Mouse (Mus musculus) embryo, embryonic 9.5 days (tissue): ENCODE results near the gene Mstn.

ENCODE experiments used
- DNase-seq: peaks from one replicate; pipeline ENCODE4 v3.0.0-alpha.2; 2017; ENCODE audit errors: extremely low spot score

Mstn gene

GRCm38 (mm10) chr1:53061340-53061739, at the start of gene Mstn:
Gene Mstn (plus strand): TSS chr1:53061640.
- DNase-seq: no peak

DNA sequence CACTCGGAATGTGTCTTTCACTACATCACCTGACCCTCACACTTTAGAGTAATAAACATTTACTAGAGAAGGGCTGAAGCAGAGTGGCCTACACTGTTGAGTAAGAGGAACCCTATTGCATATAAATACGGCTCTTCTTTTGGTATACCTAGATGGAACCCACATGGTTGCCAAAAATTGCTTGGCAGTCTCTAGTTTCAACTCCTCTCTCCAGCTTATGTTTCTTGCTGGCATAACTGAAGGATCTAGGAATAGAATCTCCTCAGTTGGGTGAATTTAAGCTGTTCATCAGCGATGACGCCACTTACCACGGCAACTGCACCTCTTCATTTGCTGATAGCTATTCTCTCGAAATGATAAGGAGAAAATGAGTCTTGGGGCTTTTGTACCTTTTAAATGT, 46.7 kb upstream of the Mstn start:
- DNase-seq: no peak

- DNase-seq: no peak
These were observed 45.8 kb upstream of the Mstn start for GRCm38 (mm10) chr1:53015606-53016005.

DNA sequence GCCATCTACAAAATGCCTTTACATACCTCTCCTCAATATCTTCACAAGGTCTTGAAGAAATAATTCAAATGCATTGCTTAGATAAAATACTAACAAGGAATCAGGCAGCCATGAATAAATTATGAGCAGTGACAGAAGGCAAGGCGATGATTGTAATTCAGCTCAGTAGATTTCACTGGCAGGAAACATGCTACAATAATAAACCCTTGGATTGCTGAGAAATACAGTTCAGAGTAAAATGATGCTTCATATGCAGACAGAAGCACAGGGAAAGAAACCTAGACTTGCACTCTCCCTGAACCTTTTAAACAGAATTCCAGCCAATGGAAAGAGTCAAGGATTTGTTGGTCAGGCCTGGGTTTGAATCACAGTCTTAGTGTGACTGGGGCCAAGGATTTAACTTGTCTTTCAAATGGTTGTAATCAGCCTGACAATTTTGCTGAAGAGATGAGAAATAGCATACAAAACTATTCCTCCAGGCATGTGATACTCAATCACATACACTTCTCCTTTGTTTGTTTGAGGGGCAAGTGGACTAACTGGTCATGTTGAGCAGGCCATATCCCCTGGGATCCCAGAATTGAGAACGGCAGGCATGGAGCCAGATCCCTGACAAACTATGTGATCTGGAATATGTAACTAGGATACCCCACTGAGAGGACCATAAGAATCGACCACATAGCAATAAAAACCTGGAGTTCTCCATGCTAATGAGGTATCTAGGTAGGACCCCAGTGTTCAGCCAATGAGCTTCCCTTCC, 42.5 kb upstream of the Mstn start:
- DNase-seq: no peak

- no peak for DNase-seq
These were observed 41.4 kb upstream of the Mstn start, which contains the start of gene 1700019D03Rik for GRCm38 (mm10) chr1:53020079-53020478. Gene 1700019D03Rik (minus strand): TSS chr1:53020179.

DNA sequence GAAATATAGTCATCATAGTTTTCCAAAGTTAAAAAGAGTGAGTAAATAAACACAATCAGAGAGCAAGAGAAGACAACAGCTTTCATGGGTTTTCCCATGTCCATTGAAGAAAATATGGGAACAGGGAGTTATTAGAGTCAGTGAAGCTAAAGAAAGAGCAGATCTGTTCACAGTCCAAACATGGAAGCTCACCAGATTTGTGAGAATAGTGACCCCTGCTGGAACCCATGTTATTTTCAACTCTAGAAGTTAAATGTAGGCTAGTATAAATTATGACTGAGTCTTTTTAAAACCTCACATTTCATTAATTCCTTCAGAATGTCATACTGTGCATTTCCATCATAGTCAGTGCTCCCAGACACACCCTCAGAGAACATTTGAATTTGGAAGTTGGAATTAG, 28.9 kb upstream of the Mstn start:
- DNase-seq: no peak

GRCm38 (mm10) chr1:53037443-53037871, 24.0 kb upstream of the Mstn start:
- no peak for DNase-seq

- DNase-seq: no peak
These were observed 11.5 kb upstream of the Mstn start for GRCm38 (mm10) chr1:53049763-53050427.

DNA sequence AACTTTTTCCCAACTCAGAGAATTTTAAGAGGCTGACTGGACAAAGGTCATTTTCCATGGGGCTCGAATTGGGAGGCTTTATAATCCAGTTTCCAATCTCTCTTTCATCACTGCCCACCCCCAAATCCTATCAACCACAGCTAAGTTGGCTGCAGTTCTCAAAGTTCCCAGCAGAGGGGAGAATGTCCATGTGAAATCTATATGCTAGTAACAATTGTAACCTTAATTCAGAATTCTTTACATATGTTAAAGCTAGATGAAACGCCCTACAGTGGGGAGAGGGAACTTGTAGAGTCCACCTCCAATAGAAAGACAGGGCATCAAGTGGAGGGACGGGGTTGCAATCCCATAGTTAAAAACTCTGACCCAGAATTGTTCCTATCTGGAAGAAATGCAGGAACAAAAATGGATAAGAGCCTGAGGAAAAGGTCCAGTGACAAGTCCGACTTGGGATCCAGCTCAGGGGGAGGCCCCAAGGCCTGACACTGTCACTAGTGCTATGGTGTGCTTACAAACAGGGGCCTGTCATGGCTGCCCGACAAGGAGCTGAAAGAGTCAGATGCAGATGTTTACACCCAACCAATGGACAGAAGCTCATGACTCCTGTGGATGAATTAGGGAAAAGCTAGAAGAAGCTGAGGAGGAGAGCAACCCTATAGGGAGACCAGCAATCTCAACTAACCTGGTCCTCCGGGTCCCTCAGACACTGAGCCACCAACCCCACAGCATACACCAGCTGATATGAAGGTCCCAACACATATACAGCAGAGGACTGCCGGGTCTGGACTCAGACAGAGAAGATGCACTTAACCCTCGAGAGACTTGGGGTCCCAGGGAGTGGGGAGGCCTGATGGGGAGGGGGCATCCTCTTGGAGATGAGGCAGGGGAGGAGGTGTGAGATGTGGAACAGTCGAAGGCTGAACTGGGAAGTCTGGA, 8.1 kb upstream of the Mstn start:
- DNase-seq: peak; percentile 42

DNA sequence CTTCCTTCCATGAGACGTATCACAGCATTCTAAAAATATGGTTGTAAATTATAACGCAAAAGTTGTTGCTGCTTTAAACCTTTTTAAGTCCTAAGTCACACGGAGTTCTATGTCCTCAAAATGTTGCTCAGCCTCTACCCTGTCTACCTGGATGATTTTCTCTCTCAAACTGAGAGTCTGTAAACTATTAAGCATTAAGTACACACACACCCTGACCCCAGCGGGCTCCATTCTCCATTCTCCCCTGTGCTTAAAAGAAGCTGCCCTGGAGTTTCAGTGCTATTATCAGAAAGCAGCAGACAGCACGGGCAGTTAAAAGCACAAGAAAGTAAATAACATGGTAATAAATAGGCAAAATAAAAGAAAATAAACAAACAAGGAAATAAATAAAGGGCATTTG, 2.3 kb upstream of the Mstn start:
- no peak for DNase-seq

- peak; percentile 6 for DNase-seq
These were observed 941 bp upstream of the Mstn start for GRCm38 (mm10) chr1:53060499-53060898.

DNA sequence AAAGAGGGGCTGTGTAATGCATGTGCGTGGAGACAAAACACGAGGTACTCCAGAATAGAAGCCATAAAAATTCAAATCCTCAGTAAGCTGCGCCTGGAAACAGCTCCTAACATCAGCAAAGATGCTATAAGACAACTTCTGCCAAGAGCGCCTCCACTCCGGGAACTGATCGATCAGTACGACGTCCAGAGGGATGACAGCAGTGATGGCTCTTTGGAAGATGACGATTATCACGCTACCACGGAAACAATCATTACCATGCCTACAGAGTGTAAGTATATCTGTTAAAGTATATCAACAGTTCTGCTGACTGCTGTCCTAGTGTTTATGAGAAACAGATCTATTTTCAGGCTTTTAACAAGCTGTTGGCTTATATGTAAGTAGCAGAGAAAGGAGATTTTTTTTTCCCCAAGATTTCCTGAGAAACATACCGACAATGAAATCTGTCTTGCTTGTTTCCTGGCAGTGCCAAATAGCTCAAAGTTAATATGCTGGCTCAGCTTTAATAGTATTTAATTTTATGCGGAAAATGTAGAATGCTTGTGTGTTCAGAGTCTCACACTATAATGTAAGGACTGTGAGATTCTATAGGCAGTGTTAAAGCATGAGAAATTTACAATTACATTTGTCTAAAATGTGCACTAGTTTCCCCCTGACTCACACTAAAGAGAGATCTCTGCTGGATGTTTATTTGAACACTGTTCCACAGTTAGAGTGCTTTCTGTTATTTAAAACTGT, 600 bp downstream of the Mstn start:
- no peak for DNase-seq

- DNase-seq: no peak
These were observed 2.5 kb downstream of the Mstn start for GRCm38 (mm10) chr1:53063921-53064320.

GRCm38 (mm10) chr1:53069726-53070514, 8.5 kb downstream of the Mstn start:
- no peak for DNase-seq

DNA sequence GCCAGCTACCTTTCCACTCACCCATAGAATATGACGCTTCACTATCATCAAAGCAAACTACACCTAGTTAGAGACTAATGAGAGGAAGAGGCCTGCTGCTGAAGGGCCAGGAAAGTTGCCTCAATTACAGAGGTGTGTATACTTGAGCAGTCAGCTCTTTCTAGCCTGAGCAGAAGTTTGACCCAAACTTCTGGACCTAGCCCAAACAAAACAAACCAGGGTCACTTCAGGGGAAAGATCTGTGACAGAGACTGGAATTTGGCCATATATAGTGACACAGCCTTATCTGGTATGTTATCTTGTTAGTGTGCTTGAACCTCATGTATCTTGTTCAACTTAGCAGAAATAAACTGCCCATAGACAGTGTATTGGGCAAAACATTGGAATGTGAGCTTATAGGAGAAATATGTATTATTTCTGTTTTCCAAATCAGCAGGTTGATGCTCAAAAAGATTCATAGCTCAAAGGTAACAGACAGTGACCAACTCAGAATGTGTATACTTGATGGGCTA, 9.3 kb downstream of the Mstn start:
- DNase-seq: no peak

- no peak for DNase-seq
These were observed 15.2 kb downstream of the Mstn start for GRCm38 (mm10) chr1:53076656-53077055.

GRCm38 (mm10) chr1:53079876-53080275, 18.4 kb downstream of the Mstn start:
- DNase-seq: no peak

DNA sequence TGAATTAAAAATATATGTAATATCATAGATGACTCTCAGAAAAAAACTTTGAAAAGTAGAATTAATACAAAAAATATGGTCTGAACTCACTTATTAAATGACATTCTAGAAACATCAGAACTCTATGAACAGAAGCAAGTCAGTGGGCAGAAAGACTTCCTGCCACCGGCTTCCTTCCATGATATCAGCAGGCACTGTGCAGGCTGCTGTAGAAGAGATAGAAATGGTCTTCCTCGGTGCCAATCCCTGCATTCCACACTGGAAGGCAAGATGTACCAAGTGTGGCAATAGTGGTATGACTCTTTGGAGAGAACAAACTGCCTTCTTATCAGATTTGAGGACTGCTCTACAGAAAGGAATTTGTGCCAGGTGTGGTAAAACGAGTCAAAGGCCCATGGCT, 19.2 kb downstream of the Mstn start:
- no peak for DNase-seq

GRCm38 (mm10) chr1:53085256-53085655, 23.8 kb downstream of the Mstn start:
- DNase-seq: no peak

- DNase-seq: no peak
These were observed 24.6 kb downstream of the Mstn start for GRCm38 (mm10) chr1:53085991-53086390.
